Mouse (Mus musculus) neural tube, embryonic 14.5 days (tissue): ENCODE measurements around the gene Pycr1. TPM values are rescaled to one million over a fixed set of nuclear protein-coding genes. Genes with fewer than 3 reads are reported as not detected.
A peak's percentile ranks its signal among the peaks of the same experiment; 100 is the strongest.

Experiments used
- ATAC-seq: fragments of 200-750 bp; cut with Nextera tagmentation; 2 replicates; pipeline ENCODE4 v1.8.0; 2017; ENCODE audit warnings: low read depth, mild to moderate bottlenecking, moderate TSS enrichment, moderate library complexity
- H3K27ac ChIP-seq: fragments of 300-500 bp; sonication (generic); 2 replicates; pipeline ENCODE4 v1.5.1; 2014; ENCODE audit warnings: low read depth, mild to moderate bottlenecking, control low read depth, low read length, moderate library complexity, mixed read lengths
- H3K27me3 ChIP-seq: fragments of 300-500 bp; sonication (generic); 2 replicates; pipeline ENCODE4 v1.6.1; 2014; ENCODE audit warnings: low read length; ENCODE audit not compliant: control insufficient read depth, insufficient read depth
- H3K36me3 ChIP-seq: fragments of 300-500 bp; sonication (generic); 2 replicates; pipeline ENCODE4 v1.6.1; 2014; ENCODE audit warnings: low read length, mixed read lengths; ENCODE audit not compliant: control insufficient read depth, insufficient read depth
- H3K4me1 ChIP-seq: fragments of 300-500 bp; sonication (generic); 2 replicates; pipeline ENCODE4 v1.6.1; 2014; ENCODE audit warnings: low read length; ENCODE audit not compliant: control insufficient read depth, insufficient read depth
- H3K4me2 ChIP-seq: fragments of 300-500 bp; sonication (generic); 2 replicates; pipeline ENCODE4 v1.6.1; 2014; ENCODE audit warnings: mild to moderate bottlenecking, low read depth, low read length, control low read depth
- H3K4me3 ChIP-seq: fragments of 300-500 bp; sonication (generic); 2 replicates; pipeline ENCODE4 v1.5.1; 2014; ENCODE audit warnings: low read depth, low read length, control low read depth, mixed read lengths
- H3K9ac ChIP-seq: fragments of 300-500 bp; sonication (generic); replicated peaks from 2 replicates; pipeline ENCODE4 v1.6.1; 2014; ENCODE audit warnings: low read depth, mild to moderate bottlenecking, control low read depth, low read length, mixed read lengths
- H3K9me3 ChIP-seq: fragments of 300-500 bp; sonication (generic); 2 replicates; pipeline ENCODE4 v1.6.1; 2016; ENCODE audit warnings: low read length; ENCODE audit not compliant: control insufficient read depth
- WGBS: fragments of 180-500 bp; shearing (Covaris S2); extraction: QIAGEN DNeasy Blood & Tissue Kit; methylation state at CpG from one replicate; pipeline ENCODE4 v1.1.7; 2014; 5-methylcytosine and 5-hydroxymethylcytosine counted together
- polyA plus RNA-seq: library from polyadenylated mRNA; unstranded; fragments of >200 nt; fragmentation: Nextera tagmentation; extraction: Ambion mirVana; gene quantifications from 2 replicates; pipeline ENCODE4 v1.2.1, GENCODE M21; 2014

Pycr1 gene
- polyA plus RNA-seq, 1 experiment from 2014 or later: 15.3 TPM

- Histone ChIP-seq H3K36me3 (0 out of 2 replicates have a peak, but pooled peaks cover 11% of the 10 kb centered on the region), H3K4me1 (peaks cover 15% of the 10 kb centered on the region), H3K27me3 (no peaks in the 10 kb centered on the region), H3K4me2 (peak overlapping the region; percentile 97; the same call in 1 of the 2 replicates), H3K27ac (no peak overlapping the region; the same call in 1 of the 2 replicates), H3K9me3 (no peaks in the 10 kb centered on the region), H3K4me3 (peak overlapping the region; percentile 88; the same call in 1 of the 2 replicates), H3K9ac (no peak overlapping the region)
- 51% methylated on average over 7 of the region's 7 CpGs for WGBS
- no peak for ATAC-seq
Observed at GRCm38 (mm10) chr11:120630881-120631725, 12.5 kb downstream of the Pycr1 start.

DNA sequence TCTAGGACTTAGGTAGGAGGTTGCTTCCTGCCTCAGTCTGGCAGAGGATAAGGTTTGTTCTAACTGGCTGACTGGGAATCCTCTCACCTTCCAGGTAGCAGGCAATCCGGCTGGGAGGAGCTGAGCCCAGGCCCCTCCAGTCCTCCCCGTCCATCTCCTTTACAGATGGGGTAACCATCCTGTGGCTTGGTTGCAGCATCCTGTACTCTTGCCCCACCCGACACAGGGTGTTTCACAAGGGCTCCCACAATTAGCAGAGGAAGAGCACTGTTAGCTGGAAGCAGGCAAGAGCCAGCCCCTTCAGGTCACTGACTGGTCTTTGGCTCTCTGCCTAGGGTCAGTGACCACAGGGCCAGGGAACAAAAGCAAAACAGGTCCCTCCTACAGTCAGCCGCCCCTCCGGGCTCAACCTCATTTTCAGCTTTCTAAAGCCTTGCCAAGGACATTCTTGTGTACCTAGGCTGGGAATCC is 13.1 kb downstream of the Pycr1 start:
- H3K27ac ChIP-seq: no peak overlapping the region; the same call in 1 of the 2 replicates
- no peaks in the 10 kb centered on the region for H3K27me3 ChIP-seq
- H3K4me2 ChIP-seq: no peak overlapping the region; the same call in 1 of the 2 replicates
- peaks cover 16% of the 10 kb centered on the region for H3K4me1 ChIP-seq
- no peaks in the 10 kb centered on the region for H3K9me3 ChIP-seq
- 56% methylated on average over 5 of the region's 5 CpGs for WGBS
- peak overlapping the region; percentile 29 for H3K9ac ChIP-seq
- H3K36me3 ChIP-seq: 0 out of 2 replicates have a peak, but pooled peaks cover 11% of the 10 kb centered on the region
- no peak overlapping the region for H3K4me3 ChIP-seq
- no peak for ATAC-seq

DNA sequence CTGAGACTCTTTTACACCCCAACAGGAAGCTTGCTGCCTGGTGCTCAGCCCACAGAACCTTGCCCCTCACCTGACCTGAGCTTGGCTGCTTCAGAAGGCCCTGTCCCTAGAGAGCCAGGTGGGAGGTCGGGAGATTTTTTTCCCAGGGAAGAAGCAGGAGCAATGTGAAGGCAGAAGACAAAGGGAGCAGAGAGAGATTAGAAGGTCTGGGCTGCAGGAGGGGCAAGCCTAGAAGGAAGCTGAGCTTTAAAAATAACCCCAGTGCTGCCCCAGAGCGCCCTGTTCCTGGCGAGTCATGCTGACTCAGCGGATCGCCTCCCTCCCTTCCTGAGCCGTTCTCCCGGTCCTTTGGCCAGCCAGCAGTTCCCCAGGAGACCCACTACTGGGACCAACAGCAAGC is 13.7 kb downstream of the Pycr1 start:
- 50% methylated on average over 7 of the region's 7 CpGs for WGBS
- Histone ChIP-seq H3K4me1 (peaks cover 20% of the 10 kb centered on the region), H3K4me3 (no peak overlapping the region), H3K27ac (no peak overlapping the region), H3K36me3 (0 out of 2 replicates have a peak, but pooled peaks cover 11% of the 10 kb centered on the region), H3K9me3 (no peaks in the 10 kb centered on the region), H3K9ac (peak overlapping the region; percentile 29; the same call in 1 of the 2 replicates), H3K4me2 (no peak overlapping the region), H3K27me3 (no peaks in the 10 kb centered on the region)
- ATAC-seq: no peak

DNA sequence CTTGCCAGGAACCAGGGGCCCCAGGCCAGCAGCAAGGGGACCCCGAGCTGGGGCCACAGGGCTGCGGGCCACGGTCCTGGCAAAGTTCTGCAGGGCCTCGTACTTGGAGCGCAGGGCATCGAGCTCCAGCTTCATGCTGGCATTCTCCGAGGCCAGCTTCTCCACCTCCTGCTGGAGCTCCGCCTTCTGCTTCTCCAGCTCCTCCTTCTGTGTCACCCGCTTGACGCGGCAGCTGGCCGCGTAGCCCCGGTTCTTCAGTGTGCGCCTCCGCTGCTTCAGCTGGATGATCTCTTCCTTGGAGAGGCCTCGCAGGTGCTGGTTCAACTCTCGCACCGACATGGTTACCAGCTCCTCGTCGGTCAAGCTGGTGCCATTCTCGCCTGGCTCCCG is 14.2 kb downstream of the Pycr1 start:
- Histone ChIP-seq H3K9ac (no peak overlapping the region), H3K9me3 (no peaks in the 10 kb centered on the region), H3K4me2 (no peak overlapping the region), H3K27me3 (no peaks in the 10 kb centered on the region), H3K36me3 (0 out of 2 replicates have a peak, but pooled peaks cover 11% of the 10 kb centered on the region), H3K27ac (no peak overlapping the region), H3K4me3 (no peak overlapping the region), H3K4me1 (peaks cover 20% of the 10 kb centered on the region)
- 80% methylated on average over 23 of the region's 23 CpGs for WGBS
- no peak for ATAC-seq

DNA sequence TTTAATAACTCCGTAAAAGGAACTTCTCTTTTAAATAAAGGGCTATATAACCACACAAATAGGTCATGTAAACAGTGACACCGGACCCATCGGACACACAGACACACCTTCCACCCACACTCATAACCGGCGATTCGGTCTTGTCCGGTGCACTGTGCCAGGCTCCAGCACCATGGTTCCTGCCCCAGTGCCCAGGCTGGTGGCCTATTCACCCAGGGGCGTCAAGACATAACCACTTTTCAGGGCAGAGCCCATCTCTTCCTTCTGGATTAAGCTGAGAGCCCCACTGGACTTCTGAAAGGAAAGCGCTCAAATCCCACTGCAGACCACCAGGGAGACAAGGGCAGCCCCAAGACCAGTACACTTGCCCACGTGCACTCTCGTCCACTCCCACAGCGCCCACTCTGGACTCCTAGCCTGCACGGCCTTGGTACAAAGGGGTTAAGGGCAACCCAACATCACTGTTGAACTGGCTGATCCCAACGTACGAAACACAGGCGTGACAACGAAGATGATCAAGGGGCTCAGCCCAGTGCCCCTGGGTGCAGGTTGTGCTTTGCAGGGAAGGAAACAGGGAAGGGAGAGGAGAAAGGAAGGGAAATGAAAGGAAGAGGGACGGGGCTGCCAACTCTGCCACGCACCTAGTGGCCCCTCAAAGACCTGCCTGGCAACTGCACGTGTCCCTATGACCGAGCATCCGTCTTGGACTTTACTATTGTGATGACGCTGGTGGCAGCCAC is 14.8 kb downstream of the Pycr1 start:
- Histone ChIP-seq H3K4me2 (no peak overlapping the region), H3K27ac (no peak overlapping the region), H3K27me3 (no peaks in the 10 kb centered on the region), H3K9me3 (no peaks in the 10 kb centered on the region), H3K4me1 (peaks cover 26% of the 10 kb centered on the region), H3K9ac (no peak overlapping the region), H3K36me3 (0 out of 2 replicates have a peak, but pooled peaks cover 11% of the 10 kb centered on the region), H3K4me3 (no peak overlapping the region)
- ATAC-seq: no peak
- 95% methylated on average over 23 of the region's 23 CpGs for WGBS

DNA sequence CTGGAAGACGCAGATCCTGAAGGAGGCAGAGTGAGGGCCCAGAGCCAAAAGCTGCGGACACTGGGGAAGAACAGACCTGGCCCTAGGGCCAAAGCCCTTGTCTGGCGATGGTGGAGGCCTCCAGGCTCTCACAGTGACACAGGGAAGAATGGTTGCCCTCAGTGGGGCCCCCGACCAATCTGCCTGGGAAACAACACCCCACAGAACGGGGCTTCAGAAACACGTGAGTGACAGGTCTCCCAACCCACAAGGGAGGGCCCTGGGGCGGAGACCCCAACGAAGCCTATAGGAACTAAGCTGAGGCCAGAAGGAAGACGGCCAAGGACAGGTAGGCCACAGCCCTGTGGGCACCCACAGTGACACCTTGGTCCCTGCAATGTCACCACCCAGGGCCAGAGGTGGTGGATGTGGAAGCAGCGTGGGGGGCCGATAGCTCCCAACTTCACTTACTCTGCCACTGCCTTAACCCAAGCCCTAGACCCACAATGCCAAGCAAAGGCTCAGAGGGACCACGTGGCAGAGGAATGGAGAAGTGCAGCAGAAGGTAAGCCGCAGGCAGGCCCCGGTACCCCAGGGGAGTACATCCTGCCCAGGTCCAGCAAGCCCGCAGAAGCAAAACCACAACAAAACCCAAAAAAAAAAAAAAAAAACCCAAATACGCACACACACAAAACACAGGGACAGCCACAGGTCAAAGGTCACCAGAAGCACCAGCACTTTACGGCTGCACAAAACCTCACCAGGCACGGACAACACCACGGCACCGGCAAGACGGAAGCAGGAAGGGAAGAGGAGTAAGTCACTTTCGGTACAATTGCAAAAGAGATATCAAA is 15.9 kb downstream of the Pycr1 start:
- Histone ChIP-seq H3K27me3 (no peaks in the 10 kb centered on the region), H3K4me2 (no peak overlapping the region), H3K4me1 (peaks cover 26% of the 10 kb centered on the region), H3K27ac (no peak overlapping the region), H3K36me3 (0 out of 2 replicates have a peak, but pooled peaks cover 11% of the 10 kb centered on the region), H3K9ac (no peak overlapping the region), H3K9me3 (no peaks in the 10 kb centered on the region), H3K4me3 (no peak overlapping the region)
- WGBS: 83% methylated on average over 22 of the region's 22 CpGs
- no peak for ATAC-seq

- no peak overlapping the region for H3K9ac ChIP-seq
- peaks cover 21% of the 10 kb centered on the region for H3K4me1 ChIP-seq
- no peak overlapping the region for H3K4me2 ChIP-seq
- ATAC-seq: no peak
- H3K9me3 ChIP-seq: no peaks in the 10 kb centered on the region
- no peak overlapping the region for H3K4me3 ChIP-seq
- no peaks in the 10 kb centered on the region for H3K27me3 ChIP-seq
- 0 out of 2 replicates have a peak, but pooled peaks cover 11% of the 10 kb centered on the region for H3K36me3 ChIP-seq
- H3K27ac ChIP-seq: no peak overlapping the region
- 90% methylated on average over 11 of the region's 11 CpGs for WGBS
Observed at GRCm38 (mm10) chr11:120626785-120627467, 16.6 kb downstream of the Pycr1 start.
